Mouse (Mus musculus) stomach, embryonic 14.5 days (tissue): Measurements from ENCODE around the gene Phb2. TPM values are rescaled to one million over a fixed set of nuclear protein-coding genes. Genes with fewer than 3 reads are reported as not detected.

Experiments
- ATAC-seq: fragments of 200-750 bp; cut with Nextera tagmentation; 2 replicates; pipeline ENCODE4 v1.8.0; 2017; ENCODE audit warnings: low read depth, moderate TSS enrichment; ENCODE audit not compliant: insufficient number of reproducible peaks, insufficient read depth, low FRiP score
- H3K27ac ChIP-seq: fragments of 300-500 bp; sonication (generic); 2 replicates; pipeline ENCODE4 v1.5.1; 2014; ENCODE audit warnings: mild to moderate bottlenecking, low read length, moderate library complexity, mixed read lengths
- H3K27me3 ChIP-seq: fragments of 300-500 bp; sonication (generic); 2 replicates; pipeline ENCODE4 v1.6.1; 2014; ENCODE audit warnings: low read length, control low read depth, mixed read lengths; ENCODE audit not compliant: control insufficient read depth, insufficient read depth
- H3K36me3 ChIP-seq: fragments of 300-500 bp; sonication (generic); 2 replicates; pipeline ENCODE4 v1.6.1; 2014; ENCODE audit warnings: mild to moderate bottlenecking, control low read depth, low read length, moderate library complexity, mixed read lengths; ENCODE audit not compliant: control insufficient read depth, insufficient read depth
- H3K4me1 ChIP-seq: fragments of 300-500 bp; sonication (generic); 2 replicates; pipeline ENCODE4 v1.6.1; 2014; ENCODE audit warnings: low read length, control low read depth, mixed read lengths; ENCODE audit not compliant: control insufficient read depth, insufficient read depth
- H3K4me2 ChIP-seq: fragments of 300-500 bp; sonication (generic); replicated peaks from 2 replicates; pipeline ENCODE4 v1.6.1; 2014; ENCODE audit warnings: low read depth, low read length, control low read depth
- H3K4me3 ChIP-seq: fragments of 300-500 bp; sonication (generic); 2 replicates; pipeline ENCODE4 v1.5.1; 2014; ENCODE audit warnings: low read depth, low read length, control low read depth
- H3K9ac ChIP-seq: fragments of 300-500 bp; sonication (generic); replicated peaks from 2 replicates; pipeline ENCODE4 v1.6.1; 2014; ENCODE audit warnings: low read depth, mild to moderate bottlenecking, control low read depth, low read length, moderate library complexity, mixed read lengths
- H3K9me3 ChIP-seq: fragments of 300-500 bp; sonication (generic); 2 replicates; pipeline ENCODE4 v1.6.1; 2016; ENCODE audit warnings: low read depth, low read length, control low read depth; ENCODE audit not compliant: control insufficient read depth
- WGBS: fragments of 180-500 bp; shearing (Covaris S2); extraction: QIAGEN DNeasy Blood & Tissue Kit; methylation state at CpG from one replicate; pipeline ENCODE4 v1.1.7; 2014; 5-methylcytosine and 5-hydroxymethylcytosine counted together
- polyA plus RNA-seq: library from polyadenylated mRNA; unstranded; fragments of >200 nt; fragmentation: Nextera tagmentation; extraction: Ambion mirVana; gene quantifications from 2 replicates; pipeline ENCODE4 v1.2.1, GENCODE M21; 2014

Phb2 gene
- polyA plus RNA-seq, 1 experiment from 2014 or later: 290 TPM

DNA sequence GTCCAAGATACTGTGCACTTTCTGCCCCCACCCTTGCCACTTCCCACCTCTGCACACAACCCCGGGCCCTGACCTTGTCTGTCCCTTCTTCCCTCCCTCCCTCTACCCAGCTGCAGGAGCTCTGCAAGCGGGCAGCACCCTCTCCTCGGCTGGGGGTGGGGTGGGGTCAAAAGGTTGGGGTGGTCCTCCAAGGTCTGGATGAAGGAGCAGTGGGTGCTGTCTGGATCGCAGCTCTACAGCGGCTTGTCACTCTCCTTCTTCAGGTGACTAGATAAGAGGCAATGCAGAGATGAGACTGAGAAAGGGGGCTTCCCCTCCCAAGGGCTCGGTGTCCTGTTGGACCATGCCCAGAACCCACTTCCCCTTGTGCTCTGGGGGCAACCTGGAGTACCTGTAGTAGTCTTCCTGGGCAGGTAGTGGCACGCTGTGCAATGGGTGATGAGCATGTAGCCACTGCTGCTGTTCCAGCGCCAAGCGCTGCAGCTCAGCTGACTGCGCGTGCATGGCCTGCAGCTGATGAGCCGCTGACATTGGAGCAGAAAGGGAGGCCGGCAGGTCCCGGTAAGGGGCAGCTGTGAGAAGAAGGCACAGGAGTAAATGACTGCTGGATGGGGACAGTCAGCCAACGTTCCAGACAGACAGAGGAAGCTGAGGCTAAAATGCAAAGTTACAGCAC, 30.8 kb downstream of the Phb2 start:
- Histone ChIP-seq H3K4me3 (no peak overlapping the region), H3K36me3 (peaks cover 40% of the 10 kb centered on the region), H3K4me1 (peaks cover 23% of the 10 kb centered on the region), H3K27ac (no peak overlapping the region), H3K4me2 (no peak overlapping the region), H3K27me3 (no peaks in the 10 kb centered on the region), H3K9ac (no peak overlapping the region), H3K9me3 (no peaks in the 10 kb centered on the region)
- ATAC-seq: no peak
- WGBS: 87% methylated on average over 15 of the region's 15 CpGs

DNA sequence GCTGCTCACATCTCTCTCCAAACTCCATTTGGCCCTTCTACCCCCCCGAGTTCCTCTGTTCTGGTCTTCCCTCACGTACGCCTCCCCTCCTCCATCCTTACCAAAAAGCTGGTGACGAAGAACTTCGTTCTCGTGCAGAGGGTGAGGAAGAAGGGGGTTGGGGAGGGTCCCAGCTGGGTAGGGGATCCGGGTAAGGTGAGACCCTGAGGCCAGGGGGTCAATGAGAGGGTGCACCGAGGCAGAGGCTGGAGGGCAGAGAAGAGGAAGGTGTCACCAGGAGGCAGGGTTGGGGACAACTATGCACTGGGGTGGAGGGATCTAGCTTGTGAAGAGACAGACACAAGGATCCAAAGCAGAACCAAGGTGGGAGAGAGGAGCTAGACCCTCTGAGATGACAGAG, 31.5 kb downstream of the Phb2 start:
- H3K27me3 ChIP-seq: no peaks in the 10 kb centered on the region

DNA sequence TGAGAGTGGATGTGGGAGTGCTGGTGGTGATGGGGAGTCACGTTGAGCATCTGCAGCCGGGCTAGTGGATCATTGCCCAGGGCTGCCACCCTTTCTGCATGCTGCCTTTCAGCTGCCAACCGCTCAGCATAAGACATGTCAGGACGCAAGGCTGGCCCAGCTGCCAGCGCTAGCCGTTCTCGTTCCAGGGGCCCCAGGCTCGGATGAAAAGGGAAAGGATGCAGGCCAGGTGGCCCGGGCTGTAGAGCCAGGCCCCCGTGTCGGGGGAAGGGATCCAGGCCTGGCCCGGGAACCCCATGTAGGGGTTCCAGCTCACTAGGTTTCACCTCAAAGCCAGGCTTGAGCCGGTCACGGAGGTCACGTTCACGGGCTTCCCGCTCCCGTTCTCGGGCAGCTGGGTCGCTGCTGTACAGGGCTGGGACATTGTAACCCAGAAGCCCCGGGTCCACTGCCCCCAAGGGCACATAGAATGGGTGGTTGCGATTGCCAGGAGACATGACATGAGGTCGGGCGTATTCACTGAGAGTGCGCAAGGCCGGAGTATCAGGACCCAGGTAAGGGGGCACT, 32.7 kb downstream of the Phb2 start:
- 68% methylated on average over 26 of the region's 26 CpGs for WGBS
- peak overlapping the region; percentile 14; the same call in 1 of the 2 replicates for H3K9ac ChIP-seq
- H3K4me3 ChIP-seq: peak overlapping the region; percentile 37; the same call in 1 of the 2 replicates
- peaks cover 57% of the 10 kb centered on the region for H3K36me3 ChIP-seq
- ATAC-seq: no peak
- peak overlapping the region; percentile 61; the same call in 1 of the 2 replicates for H3K27ac ChIP-seq
- no peaks in the 10 kb centered on the region for H3K9me3 ChIP-seq
- H3K27me3 ChIP-seq: no peaks in the 10 kb centered on the region
- H3K4me2 ChIP-seq: peak overlapping the region; percentile 35
- H3K4me1 ChIP-seq: peaks cover 10% of the 10 kb centered on the region

More for the DNA sequence above, 31.5 kb downstream of the Phb2 start:
- Histone ChIP-seq H3K9ac (no peak overlapping the region), H3K4me2 (no peak overlapping the region), H3K4me1 (peaks cover 22% of the 10 kb centered on the region), H3K9me3 (no peaks in the 10 kb centered on the region), H3K4me3 (no peak overlapping the region), H3K27ac (no peak overlapping the region), H3K36me3 (peaks cover 46% of the 10 kb centered on the region)
- 87% methylated on average over 8 of the region's 8 CpGs for WGBS
- no peak for ATAC-seq

GRCm38 (mm10) chr6:124745490-124746295, 33.6 kb downstream of the Phb2 start:
- WGBS: under 1% methylated on average over 84 of the region's 85 CpGs
- Histone ChIP-seq H3K9ac (peak overlapping the region; percentile 77), H3K4me1 (peaks cover 10% of the 10 kb centered on the region), H3K36me3 (peaks cover 59% of the 10 kb centered on the region), H3K4me2 (peak overlapping the region; percentile 87), H3K27me3 (no peaks in the 10 kb centered on the region), H3K4me3 (peak overlapping the region; percentile 37), H3K27ac (peak overlapping the region; percentile 85), H3K9me3 (no peaks in the 10 kb centered on the region)
- peak; percentile 82 for ATAC-seq

DNA sequence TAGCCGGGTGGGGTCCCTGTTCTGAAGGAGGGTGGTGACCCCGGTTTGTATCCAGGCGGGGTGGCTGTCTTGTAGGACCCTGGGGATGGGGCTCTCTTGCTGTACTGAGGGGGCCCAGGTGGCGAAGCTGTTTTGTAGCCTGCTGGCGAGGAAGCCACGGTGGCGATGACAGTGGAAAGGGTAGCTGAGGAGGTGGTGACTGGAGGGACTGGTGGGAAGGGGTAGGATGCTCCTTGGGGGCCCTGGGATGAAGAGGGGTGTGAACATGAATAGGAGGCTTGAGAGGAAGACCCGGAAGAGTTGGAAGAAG, 34.1 kb downstream of the Phb2 start:
- Histone ChIP-seq H3K36me3 (peaks cover 59% of the 10 kb centered on the region), H3K27me3 (no peaks in the 10 kb centered on the region), H3K9me3 (no peaks in the 10 kb centered on the region), H3K4me3 (peak overlapping the region; percentile 37), H3K27ac (peak overlapping the region; percentile 85), H3K9ac (peak overlapping the region; percentile 77), H3K4me1 (peaks cover 10% of the 10 kb centered on the region), H3K4me2 (peak overlapping the region; percentile 87)
- WGBS: 16% methylated on average over 8 of the region's 8 CpGs
- ATAC-seq: no peak; the same call in 1 of the 2 replicates

DNA sequence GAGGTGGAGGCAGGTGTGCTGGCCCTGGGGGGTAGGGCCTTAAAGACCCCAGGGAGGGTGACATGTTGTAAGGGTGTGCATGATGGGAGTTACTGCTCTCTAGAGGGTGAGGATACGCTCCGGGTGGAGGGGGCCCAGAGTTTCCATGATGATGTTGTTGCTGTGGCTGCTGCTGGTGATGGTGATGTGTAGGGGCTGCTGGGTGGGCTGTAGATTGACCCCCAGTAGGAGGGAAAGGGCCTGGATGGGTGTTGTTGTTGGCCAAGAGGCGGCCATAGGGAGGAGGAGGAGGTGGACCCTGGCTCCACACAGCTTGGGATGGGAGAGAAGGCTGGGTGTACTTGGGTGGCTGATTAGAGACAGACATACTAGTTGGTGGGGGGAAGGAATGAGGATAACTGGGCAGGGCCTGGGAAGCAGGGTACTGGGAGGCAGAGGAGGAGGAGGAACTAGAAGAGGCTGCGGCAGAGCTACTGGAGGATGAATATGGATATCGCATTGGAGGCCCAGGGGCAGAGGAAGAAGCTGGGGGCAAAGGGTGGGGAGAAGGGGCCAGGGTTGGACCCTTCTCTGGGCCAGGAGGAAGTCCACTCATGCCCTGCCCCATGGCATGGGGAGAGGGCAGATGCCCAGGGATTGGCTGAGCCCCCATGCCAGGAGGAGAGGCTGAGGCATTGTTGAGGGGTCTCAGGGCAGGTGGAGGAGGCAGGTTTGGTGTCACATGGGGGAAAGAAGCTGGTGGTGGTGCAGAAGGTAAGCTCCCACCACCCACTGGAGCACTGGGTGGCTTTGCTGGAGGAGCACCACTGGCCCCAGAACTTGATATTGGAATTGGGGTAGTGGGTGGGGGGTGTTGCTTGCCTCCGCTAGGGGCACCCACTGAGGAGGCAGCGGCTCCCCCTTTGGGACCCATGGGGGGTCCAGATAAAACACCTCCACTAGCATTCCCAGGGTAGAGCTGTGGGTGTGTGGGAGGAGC, 34.8 kb downstream of the Phb2 start:
- 84% methylated on average over 7 of the region's 7 CpGs for WGBS
- peaks cover 59% of the 10 kb centered on the region for H3K36me3 ChIP-seq
- no peaks in the 10 kb centered on the region for H3K27me3 ChIP-seq

DNA sequence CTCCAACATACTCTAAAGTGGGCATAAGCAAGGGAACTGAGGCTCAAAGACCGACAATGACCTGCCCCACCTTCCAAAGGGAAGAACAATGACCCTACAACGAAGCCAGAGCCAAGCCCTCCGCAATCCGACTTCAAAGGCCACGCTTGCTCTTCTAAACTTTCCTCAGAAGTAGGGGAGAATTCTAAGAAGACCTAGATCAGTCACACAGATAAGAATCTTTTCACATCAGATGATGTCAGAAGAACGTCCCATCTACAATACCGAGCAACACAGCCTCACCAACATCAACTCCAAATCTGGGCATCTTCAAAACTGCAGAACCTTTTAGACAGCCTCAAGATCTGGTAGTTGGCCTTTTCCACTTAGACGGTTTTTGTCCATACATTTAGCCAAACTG, 38.3 kb downstream of the Phb2 start:
- no peak overlapping the region for H3K9ac ChIP-seq
- 81% methylated on average over 8 of the region's 8 CpGs for WGBS
- no peak overlapping the region for H3K4me2 ChIP-seq
- peaks cover 38% of the 10 kb centered on the region for H3K36me3 ChIP-seq
- H3K27me3 ChIP-seq: no peaks in the 10 kb centered on the region
- no peak overlapping the region for H3K4me3 ChIP-seq
- H3K27ac ChIP-seq: no peak overlapping the region
- H3K9me3 ChIP-seq: no peaks in the 10 kb centered on the region
- H3K4me1 ChIP-seq: peaks cover 26% of the 10 kb centered on the region
- ATAC-seq: no peak

More for the DNA sequence above, 34.8 kb downstream of the Phb2 start:
- peak overlapping the region; percentile 87; the same call in 1 of the 2 replicates for H3K4me2 ChIP-seq
- no peak for ATAC-seq
- no peak overlapping the region for H3K27ac ChIP-seq
- H3K4me1 ChIP-seq: peaks cover 10% of the 10 kb centered on the region
- no peak overlapping the region for H3K9ac ChIP-seq
- H3K4me3 ChIP-seq: no peak overlapping the region
- no peaks in the 10 kb centered on the region for H3K9me3 ChIP-seq

GRCm38 (mm10) chr6:124753861-124754260, 41.7 kb downstream of the Phb2 start:
- ATAC-seq: no peak
- peaks cover 31% of the 10 kb centered on the region; the same call in 1 of the 2 replicates for H3K4me1 ChIP-seq
- no peaks in the 10 kb centered on the region for H3K9me3 ChIP-seq
- H3K4me2 ChIP-seq: no peak overlapping the region
- WGBS: 87% methylated on average over 2 of the region's 2 CpGs
- no peak overlapping the region for H3K27ac ChIP-seq
- no peak overlapping the region for H3K9ac ChIP-seq
- peaks cover 19% of the 10 kb centered on the region for H3K36me3 ChIP-seq
- H3K4me3 ChIP-seq: no peak overlapping the region
- no peaks in the 10 kb centered on the region for H3K27me3 ChIP-seq
